Mouse (Mus musculus) megakaryocyte progenitor cell, adult 5-6 weeks (primary cell): ENCODE results near the gene Ing1. TPM values are rescaled to one million over a fixed set of nuclear protein-coding genes. Genes with fewer than 3 reads are reported as not detected.
"Not testable (repeated sequence)": the region's sequence is repeated elsewhere in the genome, so short reads cannot be mapped to it uniquely, and the experiment has no call there.

ENCODE experiments used
- ATAC-seq: replicated peaks from 2 replicates; pipeline ENCODE4 v1.8.0; 2016; ENCODE audit warnings: mild to moderate bottlenecking, moderate TSS enrichment, inconsistent platforms; ENCODE audit not compliant: poor library complexity
- total RNA-seq, 2 experiments: library from RNA; stranded (forward) in 1 of 2; stranded (reverse) in 1 of 2; fragments of 157-497, 149-512 nt in 1 of 2; fragments of 200-1000 nt in 1 of 2; gene quantifications; 2 replicates each; pipeline versions ENCODE4 v1.2.3 to v1.2.4; 2015 to 2017

The Ing1 gene
- total RNA-seq, 2 experiments from 2014 or later = 31.5 to 41.7 TPM

DNA sequence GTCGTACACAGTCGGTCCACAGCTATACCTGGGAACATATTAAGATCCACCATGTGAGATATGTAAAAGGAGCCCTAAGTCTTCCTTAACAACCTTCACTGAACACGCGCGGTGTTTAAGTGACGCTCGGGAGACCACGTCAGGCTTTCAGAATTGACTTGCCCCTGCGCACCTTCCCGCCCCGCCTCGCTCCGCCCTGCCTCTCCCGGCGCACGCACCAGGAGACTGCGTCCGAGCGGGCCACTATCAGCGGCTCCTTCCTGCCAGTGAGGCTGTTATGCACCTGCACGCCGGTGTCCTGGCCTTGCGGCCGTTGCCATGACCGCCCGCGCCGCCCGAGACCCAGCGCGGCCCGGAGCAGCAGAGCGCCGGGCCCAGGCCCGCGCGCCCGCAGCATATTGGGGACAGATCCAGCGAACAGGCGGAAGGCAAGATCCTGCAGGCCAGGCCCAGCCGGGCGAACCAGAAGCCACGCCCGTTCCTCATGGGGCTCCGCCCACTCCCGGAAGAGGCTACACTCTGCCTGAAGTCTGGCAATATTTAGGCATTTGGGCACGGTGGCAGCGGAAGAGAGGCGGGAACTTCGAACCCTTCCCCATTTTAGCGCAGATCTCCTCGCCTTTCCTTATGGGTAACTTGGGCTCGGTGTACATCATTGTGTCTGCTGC lies 5.0 kb upstream of the Ing1 start, which contains the start of gene Cars2:
Cars2 (minus strand) TSS at position 503 of the 668 bp plus-strand sequence.
- ATAC-seq = peak; percentile 65

DNA sequence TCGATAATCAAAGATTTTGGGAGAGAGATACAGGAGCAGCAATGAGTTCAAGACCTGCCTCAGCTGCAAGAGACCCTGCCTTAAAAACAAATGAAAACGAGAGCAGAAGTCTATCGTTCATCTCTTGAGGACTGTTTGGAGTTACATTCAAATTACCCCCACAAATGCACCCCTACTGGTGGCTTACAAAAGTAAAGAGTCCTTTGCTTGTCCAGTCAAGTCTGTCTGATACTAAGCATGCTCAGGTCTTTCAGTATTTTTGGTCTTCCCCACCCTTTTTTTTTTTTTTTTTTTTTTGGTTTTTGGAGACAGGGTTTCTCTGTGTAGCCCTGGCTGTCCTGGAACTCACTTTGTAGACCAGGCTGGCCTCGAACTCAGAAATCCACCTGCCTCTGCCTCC lies 3.9 kb upstream of the Ing1 start:
- not testable (repeated sequence) for ATAC-seq

DNA sequence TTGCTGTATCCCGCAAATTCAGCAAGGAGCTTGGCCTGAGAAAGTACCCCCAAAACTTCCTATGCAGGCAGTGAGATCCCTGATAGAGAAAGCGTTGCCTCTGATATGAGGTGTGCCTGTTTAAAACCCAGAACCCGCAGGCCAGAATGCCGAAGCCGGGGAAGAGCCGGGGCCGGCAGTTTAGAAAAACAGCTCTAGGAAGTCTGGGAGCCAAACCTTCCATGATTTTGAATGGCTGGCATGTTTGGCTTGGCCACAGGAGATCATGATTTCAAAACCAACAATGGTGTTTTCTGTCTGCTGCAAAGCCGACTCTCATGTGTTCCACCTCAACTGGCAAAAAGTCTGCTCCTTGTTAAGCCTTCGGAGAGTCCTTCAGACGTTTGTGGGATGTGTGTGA lies 3.0 kb upstream of the Ing1 start:
- ATAC-seq = no peak

DNA sequence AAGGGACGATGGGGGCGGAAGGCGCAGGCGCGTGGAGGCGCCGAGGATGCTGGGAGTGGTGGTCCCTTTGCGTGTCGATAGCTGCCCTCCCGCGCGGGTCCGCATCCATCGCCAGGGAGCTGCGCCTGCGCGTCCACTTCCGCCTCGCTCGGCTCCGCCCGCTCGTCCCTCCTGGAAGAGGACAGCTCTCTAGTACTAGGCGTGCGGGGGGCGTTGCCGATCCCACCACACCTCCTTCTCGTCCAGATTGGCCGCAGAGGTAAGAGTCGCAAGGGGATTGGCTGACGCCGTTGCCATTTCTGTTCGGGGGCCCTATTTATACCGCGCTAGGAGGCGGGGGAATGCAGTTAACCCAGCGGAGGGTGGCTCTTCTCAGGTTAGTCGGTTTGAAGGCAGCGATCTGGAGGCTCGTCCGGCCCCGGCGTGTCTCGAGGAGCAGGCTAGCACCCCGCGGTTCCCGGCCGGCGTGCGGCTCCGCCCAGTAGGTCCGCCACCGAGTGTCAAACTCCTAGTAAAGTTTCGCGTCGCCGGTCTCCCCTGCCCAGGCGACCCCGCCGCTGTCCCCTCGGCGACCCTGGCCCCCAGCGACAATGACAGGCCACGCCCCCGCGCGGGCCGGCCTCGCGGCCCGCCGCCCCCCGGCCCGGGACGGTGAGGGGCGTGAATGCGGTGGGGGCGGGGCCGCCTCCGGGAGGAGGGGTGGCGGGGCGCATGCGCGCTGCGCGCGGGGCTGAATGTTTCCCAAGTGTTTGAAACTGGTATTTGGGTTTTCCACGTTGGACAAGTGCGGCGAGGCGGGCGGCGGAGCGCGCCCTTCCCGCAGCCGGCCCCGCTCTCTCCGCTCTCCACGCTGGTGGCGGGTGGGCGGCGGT lies 585 bp downstream of the Ing1 start:
- peak; percentile 55 for ATAC-seq

DNA sequence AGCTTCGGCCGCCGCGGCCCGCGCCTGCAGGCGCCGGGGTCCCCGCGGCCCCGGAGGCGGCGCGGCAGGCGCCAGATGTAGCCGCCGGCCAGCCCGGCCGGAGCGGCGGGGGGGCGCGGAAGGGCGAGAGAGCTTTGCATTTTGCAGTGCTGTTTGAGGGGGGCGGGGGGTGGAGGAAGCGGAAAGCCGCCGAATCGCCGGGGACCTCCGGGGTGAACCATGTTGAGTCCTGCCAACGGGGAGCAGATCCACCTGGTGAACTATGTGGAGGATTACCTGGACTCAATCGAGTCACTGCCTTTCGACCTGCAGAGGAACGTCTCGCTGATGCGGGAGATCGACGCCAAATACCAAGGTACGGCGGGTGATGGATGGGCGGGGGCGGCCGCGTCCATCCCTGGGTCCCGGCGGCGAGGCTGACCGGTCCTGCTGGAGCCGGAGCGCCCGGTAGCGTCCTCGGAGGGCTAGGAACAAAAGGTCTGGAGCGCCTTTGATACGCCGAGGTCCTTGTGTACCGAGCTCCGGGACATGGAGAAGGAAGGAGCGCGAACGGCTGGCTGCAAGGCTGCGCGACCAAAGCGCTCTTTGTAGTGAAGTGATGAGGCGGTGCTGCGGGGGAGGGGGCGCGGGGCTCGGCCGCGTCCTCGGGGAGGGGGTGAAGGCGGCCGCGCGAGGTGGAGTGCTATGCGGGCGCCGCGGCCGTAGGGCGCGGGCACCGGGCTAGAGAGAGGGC lies 1.5 kb downstream of the Ing1 start:
- ATAC-seq = no peak

DNA sequence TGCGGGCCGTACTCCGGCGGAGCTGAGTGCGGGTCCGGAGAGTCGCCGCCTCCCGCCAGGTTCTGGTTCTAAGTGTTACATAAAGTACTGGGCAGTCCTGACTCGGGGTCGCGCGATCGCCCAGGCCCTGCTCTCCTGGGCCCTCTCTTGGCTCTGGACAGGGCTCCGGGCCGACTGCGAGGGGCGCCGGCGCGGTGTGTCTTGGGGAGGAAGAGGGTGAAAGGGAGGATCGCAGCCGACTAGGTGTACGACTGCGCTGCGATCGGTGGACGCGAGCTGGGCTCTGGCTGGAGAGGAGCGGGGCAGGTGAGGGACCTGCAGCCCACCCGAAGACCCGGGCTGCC lies 2.0 kb downstream of the Ing1 start:
- no peak for ATAC-seq

DNA sequence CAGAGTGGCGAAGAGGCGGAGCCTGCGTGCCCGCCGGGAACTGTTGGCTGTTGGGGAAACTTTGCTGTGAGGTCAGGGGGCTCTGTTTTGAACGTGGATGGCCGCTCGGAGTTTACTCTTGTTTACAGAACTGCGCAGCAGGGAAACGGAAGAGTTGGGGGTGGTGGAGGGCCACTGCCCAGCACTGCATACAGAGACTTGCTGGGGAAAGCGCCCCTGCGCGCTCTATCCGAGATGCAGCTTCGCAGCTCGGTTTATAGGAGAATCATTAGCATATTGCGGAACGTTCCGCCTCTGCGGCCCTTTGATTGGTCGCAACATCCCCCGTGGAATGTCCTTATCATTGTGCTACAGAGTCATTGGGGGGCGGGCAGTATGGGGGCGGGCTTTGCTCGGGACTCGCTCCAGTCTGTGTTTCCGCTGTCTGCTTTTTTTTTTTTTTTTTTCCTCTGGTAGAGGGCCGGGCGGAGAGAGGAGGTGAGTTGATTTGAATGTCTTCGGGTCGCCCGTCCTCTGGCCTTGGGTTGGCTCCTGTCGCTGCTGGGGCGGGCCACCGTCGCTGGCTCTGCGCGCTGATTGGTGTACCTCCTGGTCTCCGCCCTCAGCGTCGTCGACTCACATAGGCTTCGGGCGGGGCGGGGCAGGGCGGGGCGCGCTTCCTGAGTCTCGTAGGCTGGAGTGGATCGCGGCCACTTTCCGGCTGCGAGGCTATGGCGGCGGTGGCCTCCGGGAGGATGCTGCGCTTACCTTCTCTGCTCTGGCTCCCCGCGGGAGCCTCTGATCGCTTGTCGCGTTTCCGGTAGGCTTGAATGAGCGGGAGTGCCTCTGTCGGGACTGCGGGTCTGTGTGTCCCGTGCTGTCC lies 2.6 kb downstream of the Ing1 start:
- ATAC-seq = peak; percentile 61

DNA sequence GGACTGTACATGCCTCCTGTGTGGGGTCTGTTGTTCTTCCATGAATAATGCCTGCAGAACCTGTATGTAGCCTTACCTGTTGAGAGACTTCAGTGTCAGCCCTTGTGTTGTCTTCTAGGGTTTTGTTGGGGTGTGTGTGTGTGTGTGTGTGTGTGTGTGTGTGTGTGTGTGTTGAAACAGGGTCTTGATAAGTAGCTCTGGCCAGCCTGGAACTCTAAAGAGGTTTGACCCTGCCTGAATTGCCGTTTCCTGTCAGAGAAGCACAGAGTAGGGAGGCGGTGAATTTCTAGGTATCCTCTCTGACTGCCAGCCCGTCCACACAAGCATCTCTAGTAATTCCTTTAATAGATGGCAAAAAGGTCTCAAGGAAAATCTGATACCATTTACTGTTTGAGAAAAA lies 4.1 kb downstream of the Ing1 start:
- no peak for ATAC-seq

DNA sequence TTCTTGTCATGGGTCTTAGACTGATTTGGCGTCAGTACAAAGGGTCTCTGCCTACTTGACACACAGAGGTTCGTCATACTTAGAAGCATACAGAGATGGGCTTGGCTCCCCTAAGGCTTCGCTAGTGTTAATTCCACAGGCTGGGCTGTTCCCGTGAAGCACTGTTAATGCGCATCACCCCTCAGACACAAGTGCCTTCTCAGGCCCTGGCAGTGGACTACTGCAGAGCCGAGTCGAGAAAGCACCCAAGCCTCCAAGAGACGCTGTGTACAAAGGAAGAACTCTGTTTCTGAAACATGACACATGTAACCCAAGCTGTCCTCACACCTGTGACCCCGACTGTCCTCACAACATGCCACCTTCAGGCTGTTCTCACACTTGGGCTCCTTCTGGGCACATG lies 4.8 kb downstream of the Ing1 start:
- no peak for ATAC-seq

DNA sequence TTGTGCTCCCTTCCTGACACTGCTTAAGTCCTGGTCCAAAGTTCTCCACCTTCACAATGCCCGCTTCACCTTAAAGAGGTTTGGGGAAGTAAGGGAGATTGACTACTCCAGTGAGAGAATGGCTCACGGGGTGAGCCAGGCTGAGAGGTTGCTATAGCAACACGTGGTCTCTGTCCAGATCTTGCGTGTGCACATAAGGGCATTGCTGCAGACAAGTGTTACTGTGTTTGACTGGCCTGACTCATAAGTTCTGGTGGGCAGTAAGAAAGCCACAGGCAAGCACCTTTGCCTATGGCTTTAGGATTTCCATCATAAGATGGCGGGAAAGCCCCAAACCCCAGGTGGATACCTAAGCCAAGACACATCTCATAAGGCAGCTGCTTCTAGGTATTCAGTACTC lies 8.9 kb downstream of the Ing1 start:
- ATAC-seq = peak; percentile 85

DNA sequence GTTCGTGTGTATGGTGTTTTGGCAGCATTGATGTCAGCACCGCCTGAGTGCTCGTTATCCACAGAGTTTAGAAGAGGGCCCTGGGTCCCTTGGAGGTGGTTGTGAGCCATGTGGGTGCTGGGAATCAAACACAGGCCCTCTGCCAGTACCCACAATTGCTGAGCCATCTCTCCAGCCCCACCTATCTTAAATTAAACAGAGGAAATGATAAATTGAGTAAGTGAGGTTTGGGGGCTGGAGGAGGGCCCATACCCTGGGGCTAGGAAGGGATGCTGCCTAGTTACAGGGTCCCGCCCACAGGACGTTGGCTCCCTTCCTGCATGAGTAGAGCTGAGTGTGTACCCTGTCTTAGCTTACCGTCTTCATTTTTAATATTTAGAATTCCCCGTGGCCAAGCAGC lies 9.3 kb downstream of the Ing1 start:
- no peak for ATAC-seq

DNA sequence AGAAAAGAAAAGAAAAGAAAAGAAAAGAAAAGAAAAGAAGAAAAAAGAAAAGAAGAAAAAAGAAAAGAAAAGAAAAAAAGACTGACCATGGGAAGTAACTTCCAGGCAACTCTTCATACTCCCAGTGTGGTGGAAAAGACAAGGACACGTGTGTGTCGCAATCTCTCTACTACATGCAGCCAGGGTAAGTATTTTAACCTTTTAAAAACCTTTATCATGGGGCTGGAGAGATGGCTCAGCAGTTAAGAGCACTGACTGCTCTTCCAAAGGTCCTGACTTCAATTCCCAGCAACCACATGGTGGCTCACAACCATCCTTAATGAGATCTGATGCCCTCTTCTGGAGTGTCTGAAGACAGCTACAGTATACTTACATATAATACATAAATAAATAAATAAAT lies 12.8 kb downstream of the Ing1 start:
- ATAC-seq = not testable (repeated sequence)

DNA sequence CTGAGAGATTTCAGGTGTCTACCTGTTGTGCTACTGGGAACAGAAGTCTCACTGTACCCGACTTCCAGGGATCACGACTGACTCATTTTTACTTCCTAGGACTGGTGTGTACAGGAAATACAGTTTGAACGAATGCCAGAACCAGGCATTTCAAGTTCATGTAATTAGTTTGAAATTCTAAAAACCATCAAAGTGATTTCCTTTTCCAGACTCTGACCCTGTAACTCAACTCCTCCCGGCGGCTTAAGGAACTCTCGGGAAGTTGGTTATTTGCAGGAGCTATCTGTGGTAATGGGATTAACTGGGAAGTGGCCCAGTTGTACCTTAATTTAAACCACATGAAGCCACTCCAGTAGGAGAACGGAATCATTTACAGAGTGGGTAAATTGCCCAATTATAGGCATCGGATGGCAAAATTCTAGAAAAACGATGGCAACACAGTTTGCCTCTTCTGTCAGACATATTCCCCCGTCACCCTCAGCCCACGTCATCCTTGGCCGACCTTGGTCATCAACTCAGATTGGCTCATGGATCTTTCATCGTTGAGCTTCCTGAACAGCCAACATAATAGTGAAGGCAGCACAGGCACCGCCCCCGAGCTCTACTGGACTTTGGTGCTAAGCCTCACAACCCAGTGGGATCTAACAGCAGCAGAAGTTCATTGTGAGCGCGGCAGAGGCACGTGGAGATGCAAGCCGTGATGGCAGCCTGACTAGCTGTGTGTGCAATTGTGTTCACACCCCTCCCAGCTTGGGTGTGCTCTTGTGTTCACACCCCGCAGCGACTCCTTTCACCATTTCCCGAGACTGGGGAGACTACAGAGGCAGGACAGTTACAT lies 14.1 kb downstream of the Ing1 start:
- no peak for ATAC-seq

DNA sequence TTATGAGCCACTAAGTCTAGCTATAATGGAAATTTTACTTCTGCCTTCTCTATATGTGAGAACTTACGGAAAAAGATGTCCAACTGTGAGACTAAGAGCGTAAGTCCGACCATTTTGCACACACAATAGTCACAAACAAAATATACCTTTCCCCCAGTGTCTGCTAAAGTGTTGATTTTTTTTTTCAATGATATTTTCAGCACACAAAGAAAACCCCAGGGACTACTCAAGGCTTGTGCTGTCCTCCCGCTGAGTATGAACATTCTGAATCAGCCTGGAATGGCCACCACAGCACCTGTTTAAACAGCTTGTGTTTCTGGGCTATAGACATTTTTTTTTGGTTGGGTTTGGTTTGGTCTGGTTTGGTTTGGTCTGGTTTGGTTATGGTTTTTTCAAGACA lies 15.4 kb downstream of the Ing1 start:
- ATAC-seq = no peak

DNA sequence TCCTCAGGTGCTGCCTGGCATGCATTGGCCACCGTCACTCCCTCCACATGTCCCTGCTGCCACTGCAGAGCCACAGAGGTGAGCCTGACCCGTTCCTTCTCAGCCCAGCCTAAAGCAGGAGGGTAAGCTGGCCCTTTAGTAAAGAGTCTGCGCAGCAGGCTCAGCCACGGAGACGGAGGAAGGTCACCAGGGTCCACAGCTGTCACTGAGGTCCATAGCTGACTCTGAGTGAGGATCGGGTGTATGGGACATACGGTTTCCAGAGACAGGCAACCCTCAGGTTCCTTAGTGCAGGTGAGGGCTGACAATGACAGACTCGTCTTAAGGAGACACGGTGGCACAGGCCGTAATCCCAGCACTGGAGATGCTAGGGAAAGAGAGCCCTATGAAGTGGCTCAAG lies 16.6 kb downstream of the Ing1 start:
- ATAC-seq = no peak

DNA sequence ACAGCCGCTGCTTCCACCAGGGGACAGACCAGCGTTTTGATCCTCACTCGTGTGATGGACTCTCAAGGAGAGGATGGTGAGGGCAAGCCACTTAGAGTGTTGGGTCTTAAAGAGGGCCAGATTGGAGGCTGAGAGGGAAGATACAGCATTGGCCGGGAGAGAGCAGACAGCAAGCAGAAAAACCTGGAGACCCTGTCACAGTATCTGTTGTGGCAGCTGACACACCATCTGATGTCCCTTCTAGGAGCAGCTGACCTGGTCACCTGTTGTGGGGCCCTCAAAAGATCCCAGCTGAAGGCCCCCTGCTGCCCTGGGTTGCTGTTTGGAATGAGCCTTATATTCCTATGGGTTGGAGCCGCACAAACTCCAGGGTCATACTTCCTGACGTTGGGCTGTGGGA lies 17.1 kb downstream of the Ing1 start:
- ATAC-seq = no peak

DNA sequence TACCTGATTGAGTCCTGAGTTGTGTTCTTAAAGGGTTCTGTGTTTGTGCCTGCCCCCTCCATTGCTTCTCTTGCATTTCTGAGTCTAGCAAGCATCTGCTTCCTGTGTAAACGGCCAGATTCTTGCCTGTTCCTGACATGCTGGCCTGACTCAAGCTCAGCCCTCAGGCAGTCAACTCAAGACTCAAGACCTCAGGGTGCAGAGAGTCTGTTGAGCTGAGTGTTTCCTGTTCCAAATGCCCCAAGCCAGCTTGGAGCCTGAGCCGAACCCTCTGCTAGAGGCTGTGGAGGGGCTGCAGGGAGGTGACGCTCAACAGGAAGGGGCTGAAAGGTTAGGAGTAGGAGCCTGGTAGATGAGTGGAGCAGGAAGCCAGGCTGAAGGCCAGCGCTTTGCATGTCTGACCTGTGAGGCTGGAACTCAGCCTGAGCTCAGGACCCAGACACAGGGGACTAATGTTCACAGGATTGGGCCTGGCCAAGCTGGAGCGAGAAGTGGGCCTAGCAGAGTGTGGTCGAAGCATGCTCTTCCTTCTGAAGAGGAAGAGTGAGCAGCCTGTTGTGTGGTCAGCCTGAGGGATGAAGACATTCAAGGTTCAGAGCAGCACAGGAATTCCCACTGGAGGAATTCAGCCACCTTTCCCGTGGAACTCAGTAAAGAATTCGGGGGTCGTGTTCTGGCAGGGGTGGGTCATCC lies 19.7 kb downstream of the Ing1 start:
- ATAC-seq = peak; percentile 64

DNA sequence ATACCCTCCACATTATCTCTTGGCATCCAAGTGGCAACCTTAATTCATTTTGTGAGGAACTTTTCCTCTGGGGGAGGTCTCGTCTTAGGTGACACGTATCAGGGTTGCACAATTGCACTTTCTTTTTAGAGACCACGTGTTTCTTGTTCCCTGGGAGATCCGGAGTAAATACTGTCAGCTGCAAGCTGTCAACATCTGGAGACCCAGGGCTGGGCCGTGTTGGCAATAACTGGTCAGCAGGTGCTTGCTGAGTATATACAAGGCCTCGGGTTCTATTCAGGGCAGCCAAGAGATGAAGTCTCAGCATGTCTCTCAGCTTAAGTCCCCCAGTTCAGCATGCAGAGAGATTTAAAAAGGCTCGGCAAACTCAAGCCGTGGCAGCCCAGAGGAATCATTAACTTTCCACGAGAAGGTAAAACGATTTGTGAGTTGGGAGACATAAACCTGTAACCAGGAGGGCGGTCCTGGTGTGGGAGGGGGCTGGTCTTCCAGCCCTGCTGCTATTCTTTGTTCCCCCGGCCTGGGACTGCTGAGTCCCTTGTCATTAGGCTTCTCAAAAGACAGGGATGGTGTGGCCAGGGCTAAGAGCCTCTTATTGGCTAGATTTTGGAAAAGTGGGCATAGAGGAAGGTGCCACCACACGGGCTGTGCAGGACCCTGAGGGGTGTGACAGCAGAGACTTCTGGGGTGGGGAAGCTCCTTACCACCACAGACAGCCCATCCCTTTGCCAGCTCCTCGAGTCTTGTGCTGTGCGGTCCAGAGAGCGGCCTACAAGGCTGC lies 20.4 kb downstream of the Ing1 start:
- peak; percentile 74 for ATAC-seq
